Mouse (Mus musculus) heart, adult 2 months (tissue): ENCODE measurements at regions not wholly inside any gene's neighbourhood (a gene's known extent, or its start where the extent isn't known, plus 50 kb on each side); places are given as distances from the start of the nearest gene placed in this dataset.

ENCODE experiments used
- DNase-seq, 2 experiments: peaks; one replicate each; pipeline ENCODE4 v3.0.0; 2021
- H3K27ac ChIP-seq: fragments of 200-600 bp; 2 replicates; pipeline ENCODE4 v1.8.1; 2022
- H3K27me3 ChIP-seq: fragments of 200-500 bp; 2 replicates; pipeline ENCODE4 v1.6.1; 2012; ENCODE audit warnings: mild to moderate bottlenecking, low read length, inconsistent platforms, mixed read lengths; ENCODE audit not compliant: control insufficient read depth, insufficient read depth
- H3K36me3 ChIP-seq: fragments of 200-500 bp; 2 replicates; pipeline ENCODE4 v1.6.1; 2012; ENCODE audit warnings: low read length, inconsistent platforms; ENCODE audit not compliant: control insufficient read depth, insufficient read depth
- H3K4me1 ChIP-seq: fragments of 200-500 bp; 2 replicates; pipeline ENCODE4 v1.6.1; 2011; ENCODE audit warnings: low read length; ENCODE audit not compliant: control insufficient read depth, insufficient read depth
- H3K4me3 ChIP-seq: fragments of 200-600 bp; 2 replicates; pipeline ENCODE4 v1.8.1; 2022
- H3K79me2 ChIP-seq: fragments of 200-500 bp; replicated peaks from 2 replicates; pipeline ENCODE4 v1.6.1; 2012; ENCODE audit warnings: mild to moderate bottlenecking, inconsistent platforms, low read length, moderate library complexity, mixed read lengths; ENCODE audit not compliant: control insufficient read depth, insufficient read depth
- H3K9ac ChIP-seq: fragments of 200-500 bp; 2 replicates; pipeline ENCODE4 v1.6.1; 2012; ENCODE audit warnings: low read depth, mild to moderate bottlenecking, control low read depth, inconsistent platforms, low read length, mixed read lengths
- CTCF ChIP-seq: fragments of 200-600 bp; IDR thresholded peaks from 2 replicates; pipeline ENCODE4 v1.8.1; 2022; ENCODE audit warnings: antibody characterized with exemption, mild to moderate bottlenecking, moderate library complexity
- EP300 ChIP-seq: fragments of 200-500 bp; IDR thresholded peaks from 2 replicates; pipeline ENCODE4 v1.6.1; 2011; ENCODE audit warnings: low read depth, low read length, control low read depth; ENCODE audit not compliant: insufficient read depth
- POLR2A ChIP-seq: fragments of 200-500 bp; IDR thresholded peaks from 2 replicates; pipeline ENCODE4 v1.6.1; 2011; ENCODE audit warnings: mild to moderate bottlenecking, low read depth, low read length, control low read depth; ENCODE audit not compliant: insufficient read depth
- WGBS: fragments of 180-500 bp; shearing (Covaris S2); methylation state at CpG from one replicate; pipeline ENCODE4 v1.1.7; 2018; 5-methylcytosine and 5-hydroxymethylcytosine counted together
- intact Hi-C: fragments of 180-260 bp; cut with DNase I; formaldehyde crosslinking; loops from one replicate; pipeline ENCODE4 v1.15.1; 2025

GRCm38 (mm10) chr7:142835319-142835718, 92.1 kb upstream of the Ins2 start:
- Histone ChIP-seq H3K36me3 (no peaks in the 10 kb centered on the region), H3K4me1 (no peaks in the 10 kb centered on the region), H3K9ac (no peak overlapping the region), H3K27ac (no peak overlapping the region), H3K79me2 (no peaks in the 10 kb centered on the region), H3K27me3 (no peaks in the 10 kb centered on the region), H3K4me3 (no peak overlapping the region)
- intact Hi-C loops, result no loop called here
- WGBS, result 50% methylated on average over 1 of the region's 1 CpGs
- TF ChIP-seq CTCF, result no peak
- TF ChIP-seq POLR2A, result no peak
- no peak for TF ChIP-seq EP300
- no peak for DNase-seq

GRCm38 (mm10) chr7:142830969-142831673, 87.9 kb upstream of the Ins2 start:
- intact Hi-C loops, result no loop called here
- Histone ChIP-seq H3K9ac (no peak overlapping the region), H3K79me2 (no peaks in the 10 kb centered on the region), H3K4me3 (no peak overlapping the region), H3K27me3 (no peaks in the 10 kb centered on the region), H3K36me3 (no peaks in the 10 kb centered on the region), H3K4me1 (no peaks in the 10 kb centered on the region), H3K27ac (no peak overlapping the region)
- 19% methylated on average over 2 of the region's 2 CpGs for WGBS
- DNase-seq, result no peak
- TF ChIP-seq CTCF (no peak), EP300 (no peak), POLR2A (no peak)

GRCm38 (mm10) chr7:142810711-142811110, 67.5 kb upstream of the Ins2 start:
- H3K27me3 ChIP-seq, result no peaks in the 10 kb centered on the region
- H3K9ac ChIP-seq, result no peak overlapping the region
- no peak overlapping the region for H3K27ac ChIP-seq
- no peaks in the 10 kb centered on the region for H3K79me2 ChIP-seq
- H3K4me1 ChIP-seq, result no peaks in the 10 kb centered on the region
- no peak overlapping the region for H3K4me3 ChIP-seq
- TF ChIP-seq POLR2A (no peak), EP300 (no peak), CTCF (no peak)
- intact Hi-C loops, result no loop called here
- H3K36me3 ChIP-seq, result no peaks in the 10 kb centered on the region
- 68% methylated on average over 4 of the region's 4 CpGs for WGBS
- no peak for DNase-seq

GRCm38 (mm10) chr7:142799424-142799823, 56.2 kb upstream of the Ins2 start:
- DNase-seq, result peak; percentile 10 to 38
- intact Hi-C loops, result loop anchor here (2.0 kb wide), 1 partner anchor 51 kb away; no protein-coding TSS in a partner anchor
- Histone ChIP-seq H3K27me3 (no peaks in the 10 kb centered on the region), H3K4me3 (no peak overlapping the region), H3K27ac (no peak overlapping the region), H3K79me2 (no peaks in the 10 kb centered on the region), H3K4me1 (no peaks in the 10 kb centered on the region), H3K36me3 (no peaks in the 10 kb centered on the region), H3K9ac (no peak overlapping the region)
- WGBS, result 36% methylated on average over 6 of the region's 6 CpGs
- TF ChIP-seq POLR2A, result no peak
- no peak for TF ChIP-seq EP300
- peak; percentile 93 for TF ChIP-seq CTCF

- 57% methylated on average over 2 of the region's 2 CpGs for WGBS
- intact Hi-C loops, result no loop called here
- H3K27me3 ChIP-seq, result no peaks in the 10 kb centered on the region
Observed at GRCm38 (mm10) chr7:142794481-142794880, 51.3 kb upstream of the Ins2 start.

More at GRCm38 (mm10) chr7:142794481-142794880, 51.3 kb upstream of the Ins2 start:
- no peak for DNase-seq
- H3K79me2 ChIP-seq, result no peaks in the 10 kb centered on the region
- H3K36me3 ChIP-seq, result no peaks in the 10 kb centered on the region
- H3K4me3 ChIP-seq, result no peak overlapping the region
- H3K27ac ChIP-seq, result no peak overlapping the region
- no peak overlapping the region for H3K9ac ChIP-seq
- no peaks in the 10 kb centered on the region for H3K4me1 ChIP-seq
- no peak for TF ChIP-seq POLR2A
- no peak for TF ChIP-seq CTCF
- TF ChIP-seq EP300, result no peak
